Mouse (Mus musculus) neutrophil, adult 5-6 weeks (primary cell): ENCODE results near the gene Txnip. TPM values are rescaled to one million over a fixed set of nuclear protein-coding genes. Genes with fewer than 3 reads are reported as not detected.
"Not testable (repeated sequence)": the region's sequence is repeated elsewhere in the genome, so short reads cannot be mapped to it uniquely, and the experiment has no call there.

Experiments
- ATAC-seq: fragments of 151-379, 151-347 bp; 2 replicates; pipeline ENCODE4 v1.8.0; 2017; ENCODE audit warnings: mild to moderate bottlenecking, moderate TSS enrichment; ENCODE audit not compliant: insufficient number of reproducible peaks, poor library complexity, low FRiP score, severe bottlenecking; ENCODE audit errors: extremely low read depth
- total RNA-seq: library from RNA; stranded (forward); fragments of 200-1000 nt; gene quantifications from 2 replicates; pipeline ENCODE4 v1.2.3, GENCODE M21; 2017

The Txnip gene
- 1,984 and 2,044 TPM in 2 replicates for total RNA-seq

DNA sequence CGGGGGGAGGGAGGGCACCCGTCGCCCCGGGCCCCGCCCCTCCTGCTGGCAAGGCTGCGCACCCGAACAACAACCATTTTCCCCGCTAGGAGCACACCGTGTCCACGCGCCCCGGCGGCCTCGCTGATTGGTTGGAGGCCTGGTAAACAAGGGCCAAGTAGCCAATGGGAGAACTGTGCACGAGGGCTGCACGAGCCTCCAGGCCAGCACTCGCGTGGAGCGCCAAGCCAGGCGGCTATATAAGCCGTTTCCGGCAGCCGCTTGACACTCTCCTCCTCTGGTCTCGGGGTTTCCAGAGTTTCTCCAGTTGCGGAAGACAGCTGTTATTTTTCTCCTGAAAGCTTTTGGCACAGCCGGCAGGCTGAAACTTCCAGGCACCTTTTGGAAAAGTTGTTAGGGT, at the start of gene Txnip:
TSS of gene Txnip (plus strand) at position 264 of the 400 bp plus-strand sequence.
- peak; percentile 95 for ATAC-seq

DNA sequence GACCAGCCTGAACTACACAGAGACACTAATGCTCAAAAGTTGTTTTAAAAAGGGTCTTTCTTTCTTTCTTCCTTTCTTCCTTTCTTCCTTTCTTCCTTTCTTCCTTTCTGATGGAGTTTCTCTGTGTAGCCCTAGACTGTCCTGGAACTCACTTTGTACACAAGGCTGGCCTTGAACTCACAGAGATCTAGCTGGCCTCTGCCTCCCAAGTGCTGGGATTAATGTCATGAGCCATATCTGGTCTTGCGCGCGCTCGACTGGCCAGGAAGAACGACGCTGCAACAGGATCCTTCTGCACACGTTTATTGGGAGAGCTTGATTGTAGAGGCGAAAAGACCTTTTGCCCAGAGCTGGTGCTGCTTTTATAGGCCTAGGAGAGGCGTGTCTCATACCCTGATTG, 49.8 kb upstream of the Txnip start:
- not testable (repeated sequence) for ATAC-seq

GRCm38 (mm10) chr3:96520171-96520570, 37.6 kb upstream of the Txnip start:
- ATAC-seq = no peak

GRCm38 (mm10) chr3:96522149-96522548, 35.6 kb upstream of the Txnip start:
- ATAC-seq = no peak

DNA sequence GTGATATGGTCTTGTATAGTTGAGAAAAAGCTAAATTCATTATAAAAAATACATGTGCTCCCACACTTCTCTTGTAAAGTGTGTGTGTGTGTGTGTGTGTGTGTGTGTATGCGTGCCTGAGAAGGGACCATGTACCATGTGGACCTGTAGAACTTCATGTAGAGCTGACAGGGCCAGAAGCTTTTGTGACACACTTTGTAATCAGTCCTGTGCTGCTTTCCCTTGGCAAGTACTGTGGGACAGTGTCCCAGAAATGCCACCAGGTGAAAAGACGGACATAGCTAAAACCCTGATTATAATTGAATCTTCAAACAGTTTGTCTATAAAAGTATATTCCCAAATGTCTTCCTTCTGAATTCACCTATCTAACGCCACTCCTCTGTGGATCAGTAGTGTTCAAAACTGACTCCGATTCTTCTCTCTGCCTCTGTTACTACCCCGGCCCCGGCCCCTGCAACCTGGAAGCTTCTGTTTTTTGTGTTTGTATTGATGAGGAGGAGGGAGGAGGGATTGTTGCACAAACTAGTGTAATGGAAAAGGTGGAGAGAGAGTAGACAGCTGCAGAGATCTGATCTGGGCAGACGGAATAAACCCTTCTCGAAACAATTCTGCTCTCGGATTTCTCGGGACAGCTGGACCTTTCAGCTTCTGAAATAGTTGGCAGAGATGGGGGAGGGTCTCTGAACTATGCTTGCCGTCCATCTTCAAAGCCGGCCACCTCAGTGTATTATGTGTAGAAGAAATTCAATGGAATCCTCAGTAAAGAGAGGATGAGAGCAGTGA, 33.5 kb upstream of the Txnip start:
- ATAC-seq = no peak

- ATAC-seq = no peak
Measured at GRCm38 (mm10) chr3:96524914-96525313, 32.8 kb upstream of the Txnip start, which contains the start of gene Hfe2. Gene Hfe2, plus strand, starts transcription at chr3:96525172.

- ATAC-seq = no peak
Measured at GRCm38 (mm10) chr3:96526013-96526762, 31.6 kb upstream of the Txnip start.

GRCm38 (mm10) chr3:96526864-96527542, 30.8 kb upstream of the Txnip start:
- no peak for ATAC-seq

- ATAC-seq = no peak
Measured at GRCm38 (mm10) chr3:96528506-96528905, 29.3 kb upstream of the Txnip start.

DNA sequence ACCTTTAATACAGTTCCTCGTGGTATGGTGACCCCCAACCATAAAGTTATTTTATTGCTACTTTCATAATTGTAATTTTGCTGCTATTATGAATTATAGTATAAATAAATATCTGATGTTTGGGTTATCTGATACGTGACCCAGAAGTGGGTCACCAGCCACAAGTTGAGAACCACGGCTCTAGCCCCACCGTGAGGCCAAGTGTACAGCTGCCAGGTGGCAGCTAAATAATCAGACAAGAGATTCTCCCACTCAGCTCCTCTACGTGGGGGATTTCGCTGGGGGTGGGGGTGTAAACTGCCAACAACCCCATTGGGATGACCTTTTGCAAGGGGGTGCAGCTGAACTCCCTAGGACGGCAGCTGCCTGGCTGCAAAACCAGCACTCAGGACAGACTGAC, 25.7 kb upstream of the Txnip start:
- ATAC-seq = no peak

- no peak for ATAC-seq
Measured at GRCm38 (mm10) chr3:96534300-96534699, 23.5 kb upstream of the Txnip start.

DNA sequence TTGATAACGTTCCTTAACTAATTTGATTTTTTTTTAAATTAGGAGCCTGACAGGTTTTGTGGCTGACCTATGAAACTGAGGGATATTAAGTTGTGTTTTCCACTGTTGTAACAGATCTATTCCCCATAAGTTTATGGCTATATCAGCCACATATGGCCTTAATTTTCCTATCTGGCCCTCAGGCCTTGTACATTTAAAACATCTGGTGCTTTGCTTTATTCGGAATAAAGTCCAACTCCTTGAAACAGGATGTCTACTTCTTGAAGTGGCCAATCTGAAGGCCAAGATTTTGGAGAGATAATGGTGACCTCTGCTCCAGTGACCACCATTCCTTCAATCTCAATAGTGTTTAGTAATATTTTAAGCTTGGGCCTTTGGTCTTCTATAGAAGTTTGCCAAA, 18.4 kb upstream of the Txnip start:
- ATAC-seq = no peak

DNA sequence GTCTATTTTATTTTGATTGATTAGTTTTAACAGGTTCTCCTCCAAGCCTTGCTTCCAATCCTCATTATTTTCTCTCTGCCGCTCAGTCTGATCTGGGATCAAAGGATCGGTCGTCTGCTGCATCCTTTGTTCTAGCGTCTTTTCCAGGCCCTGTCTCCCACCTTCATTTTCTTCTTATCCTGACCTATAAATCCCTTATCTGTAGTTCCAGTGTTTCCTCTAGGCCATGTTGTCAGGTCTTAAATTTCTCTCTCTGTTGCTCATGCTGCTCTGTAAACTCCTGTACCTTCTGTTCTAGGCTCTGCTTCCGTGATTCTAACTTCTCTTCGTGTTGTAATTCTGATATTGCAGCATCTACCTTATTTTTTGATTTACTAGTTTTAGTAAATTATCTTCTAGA, 17.0 kb upstream of the Txnip start:
- no peak for ATAC-seq

DNA sequence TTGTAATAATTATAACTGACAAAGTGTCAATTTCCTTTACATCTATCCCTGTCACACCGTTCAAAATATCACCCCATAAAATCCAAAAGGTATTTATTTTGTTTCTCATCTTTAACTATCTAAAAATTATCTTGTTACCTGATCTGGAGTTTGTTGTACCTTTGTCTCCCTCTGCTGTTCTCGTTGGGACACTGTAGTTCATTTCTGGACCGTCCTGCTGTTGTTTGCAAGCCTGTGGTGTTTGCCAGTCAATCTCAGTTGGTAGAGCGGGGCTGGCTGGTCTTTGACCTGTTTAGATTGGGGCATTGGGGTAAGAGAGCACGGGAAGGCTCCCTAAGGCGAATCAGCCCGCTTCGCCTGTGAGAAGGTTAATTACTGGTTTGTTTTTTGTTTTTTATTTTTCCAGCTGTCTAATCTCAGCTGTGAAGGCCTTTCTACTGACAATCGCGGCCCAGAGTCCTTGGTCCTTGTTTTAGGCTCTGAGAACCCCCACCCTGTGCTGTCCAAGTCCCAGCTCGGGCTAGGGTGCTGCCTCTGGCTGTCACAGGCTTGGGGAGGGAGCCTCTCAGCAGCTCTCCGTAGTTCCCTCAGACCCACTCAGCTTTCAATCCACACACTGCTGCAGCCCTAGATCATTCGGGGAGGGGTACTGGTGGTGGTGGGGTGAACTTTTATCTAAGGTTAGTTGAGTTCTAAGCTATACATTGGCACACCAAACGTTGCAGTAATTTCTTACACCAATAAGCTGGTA, 16.3 kb upstream of the Txnip start:
- ATAC-seq = no peak

DNA sequence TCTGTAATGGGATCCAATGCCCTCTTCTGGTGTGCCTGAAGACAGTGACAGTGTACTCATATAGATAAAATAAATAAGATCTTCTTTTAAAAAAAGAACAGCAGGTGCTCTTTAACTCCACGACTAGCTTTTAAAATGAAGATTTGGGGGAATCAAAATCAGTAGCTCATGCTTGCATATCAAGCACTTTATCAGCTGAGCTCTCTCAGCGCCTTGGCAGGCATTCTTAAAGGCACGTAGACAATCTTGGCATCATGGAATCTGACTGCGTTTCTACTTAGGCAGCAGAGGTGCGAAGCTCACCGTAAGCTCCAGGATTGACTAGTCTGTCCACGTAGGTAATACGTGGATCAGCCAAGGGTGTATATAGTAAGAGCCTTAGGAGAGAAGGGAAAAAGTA, 15.2 kb upstream of the Txnip start:
- no peak for ATAC-seq

GRCm38 (mm10) chr3:96543345-96543744, 14.4 kb upstream of the Txnip start:
- no peak for ATAC-seq

DNA sequence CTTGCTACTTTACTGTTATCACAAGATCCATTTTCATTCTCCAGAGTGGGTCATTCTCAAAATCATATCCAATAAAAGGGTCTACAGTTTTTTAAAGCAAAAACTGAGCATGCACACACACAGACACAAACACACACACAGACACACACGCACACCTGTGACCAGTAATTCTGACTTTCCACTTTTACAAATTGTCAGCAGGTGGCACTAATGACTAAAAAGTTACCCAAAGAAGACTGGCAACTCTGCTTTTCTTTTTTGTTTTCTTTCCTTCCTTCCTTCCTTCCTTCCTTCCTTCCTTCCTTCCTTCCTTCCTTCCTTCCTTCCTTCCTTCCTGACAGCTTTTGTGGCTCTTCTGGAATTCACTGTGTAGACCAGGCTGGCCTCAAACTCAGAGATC, 12.2 kb upstream of the Txnip start:
- no peak for ATAC-seq

DNA sequence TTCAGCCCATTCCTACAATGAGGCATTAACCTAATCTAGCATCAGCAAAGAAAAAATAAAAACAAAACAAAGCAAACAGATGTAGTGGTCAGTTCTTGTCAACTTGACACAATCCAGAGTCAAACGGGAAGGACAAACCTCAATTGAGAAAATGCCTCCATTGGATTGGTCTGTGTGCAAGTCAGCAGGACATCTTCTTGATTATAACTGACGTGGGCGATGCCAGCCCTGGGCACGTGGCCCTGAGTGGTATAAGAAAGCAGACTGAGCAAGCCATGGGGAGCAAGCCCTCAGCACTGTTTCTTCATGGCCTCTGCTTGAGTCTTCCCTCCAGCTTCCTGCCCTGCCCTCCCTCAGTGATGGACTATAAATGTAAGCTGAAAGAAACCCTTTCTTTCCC, 10.9 kb upstream of the Txnip start:
- no peak for ATAC-seq

- peak; percentile 75 for ATAC-seq
Measured at GRCm38 (mm10) chr3:96547389-96547960, 10.3 kb upstream of the Txnip start.
